Mouse (Mus musculus) common myeloid progenitor, adult 5-6 weeks (primary cell): ENCODE measurements around the gene E2f7. TPM values are rescaled to one million over a fixed set of nuclear protein-coding genes. Genes with fewer than 3 reads are reported as not detected.
A peak's percentile ranks its signal among the peaks of the same experiment; 100 is the strongest.

Experiments used
- ATAC-seq: replicated peaks from 2 replicates; pipeline ENCODE4 v1.8.0; 2016; ENCODE audit warnings: low read depth, mild to moderate bottlenecking, moderate TSS enrichment, inconsistent platforms; ENCODE audit not compliant: poor library complexity, severe bottlenecking
- total RNA-seq: library from RNA; stranded (forward); fragments of 200-1000, 187-1606 nt; gene quantifications from 2 replicates; pipeline ENCODE4 v1.2.3, GENCODE M21; 2017

Gene E2f7
- total RNA-seq, 1 experiment from 2014 or later, result 14.0 TPM

- no peak for ATAC-seq
These were observed 24.3 kb downstream of the E2f7 start for GRCm38 (mm10) chr10:110769538-110769937.

GRCm38 (mm10) chr10:110773201-110773600 is 28.0 kb downstream of the E2f7 start:
- ATAC-seq, result no peak

- ATAC-seq, result no peak
These were observed 28.6 kb downstream of the E2f7 start for GRCm38 (mm10) chr10:110773878-110774277.

- ATAC-seq, result no peak
These were observed 36.5 kb downstream of the E2f7 start for GRCm38 (mm10) chr10:110781772-110782171.

DNA sequence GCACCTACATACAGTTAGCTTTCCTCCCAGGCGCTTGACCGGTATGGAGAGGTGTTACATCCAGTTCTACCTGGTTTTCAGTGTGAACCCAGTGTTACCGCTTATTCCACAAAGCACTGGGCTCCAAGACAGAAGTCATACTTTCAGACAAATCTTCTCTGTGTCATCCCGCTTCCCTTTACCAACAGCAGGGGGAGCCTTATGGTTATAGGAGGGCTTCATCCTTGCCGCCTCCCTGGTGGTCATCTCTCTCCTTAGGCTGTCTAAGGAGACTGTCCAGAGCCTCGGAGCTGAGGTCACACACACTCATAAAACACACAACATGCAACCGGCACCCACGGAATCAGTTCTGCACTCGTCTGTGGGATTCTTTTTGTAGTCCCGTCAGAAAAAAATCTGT is 37.4 kb downstream of the E2f7 start:
- ATAC-seq, result 0 out of 2 replicates have a peak, but pooled peaks have one; percentile 42

- peak; percentile 63 for ATAC-seq
These were observed 43.0 kb downstream of the E2f7 start for GRCm38 (mm10) chr10:110788049-110788752.

DNA sequence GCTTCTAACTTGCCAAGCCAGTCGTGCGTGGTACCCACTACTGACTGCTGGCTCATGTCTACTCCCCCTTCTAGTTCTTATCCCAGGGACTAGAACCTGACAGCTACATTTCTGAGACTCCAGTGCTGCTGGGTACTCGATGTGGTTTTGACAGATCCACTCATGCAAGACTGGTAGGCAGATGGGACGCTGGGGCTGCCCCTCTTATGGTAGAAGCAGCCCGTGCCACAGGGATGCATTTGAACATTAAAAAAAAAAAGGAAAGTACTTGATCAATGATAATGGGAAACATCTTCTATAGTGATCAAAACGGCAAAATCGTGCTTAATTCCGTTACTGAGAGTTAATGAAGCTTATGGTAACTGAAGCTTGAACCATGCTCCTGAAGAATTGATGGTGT is 44.4 kb downstream of the E2f7 start:
- ATAC-seq, result no peak

DNA sequence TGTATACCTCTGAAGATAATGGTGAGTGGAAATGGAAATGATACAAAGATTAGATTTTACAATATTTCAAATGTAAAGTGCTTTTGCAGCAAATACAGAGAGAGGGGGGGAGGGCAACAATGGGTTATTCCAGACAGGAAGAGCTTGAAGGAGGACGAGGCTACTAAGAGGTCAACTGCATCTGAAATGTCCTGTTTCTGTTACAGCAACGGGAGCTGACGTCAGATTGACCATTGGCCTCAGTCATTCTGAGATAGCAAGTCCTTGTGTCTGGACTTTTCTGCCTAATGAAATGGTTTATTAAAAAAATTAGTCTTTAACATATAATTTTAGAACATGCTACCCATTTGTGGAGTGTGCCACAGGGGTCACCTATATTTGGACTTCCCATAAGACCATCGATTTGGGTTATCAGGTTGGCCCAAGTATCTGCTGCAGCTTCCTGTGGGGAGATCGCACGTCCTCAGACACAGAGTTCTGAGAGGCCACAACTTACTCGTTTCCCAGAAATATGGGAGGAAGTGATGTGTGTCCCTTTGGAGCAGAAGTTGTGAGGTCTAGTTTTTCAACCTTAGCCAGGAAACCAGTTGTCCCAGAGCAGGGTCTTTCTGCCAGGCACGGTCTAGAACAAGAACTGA is 48.0 kb downstream of the E2f7 start:
- ATAC-seq, result peak; percentile 29; the same call in 1 of the 2 replicates

GRCm38 (mm10) chr10:110794564-110795205 is 49.4 kb downstream of the E2f7 start:
- peak; percentile 88 for ATAC-seq

- ATAC-seq, result no peak
These were observed 50.1 kb downstream of the E2f7 start for GRCm38 (mm10) chr10:110795206-110795796.

GRCm38 (mm10) chr10:110801296-110801695 is 56.1 kb downstream of the E2f7 start:
- no peak for ATAC-seq

DNA sequence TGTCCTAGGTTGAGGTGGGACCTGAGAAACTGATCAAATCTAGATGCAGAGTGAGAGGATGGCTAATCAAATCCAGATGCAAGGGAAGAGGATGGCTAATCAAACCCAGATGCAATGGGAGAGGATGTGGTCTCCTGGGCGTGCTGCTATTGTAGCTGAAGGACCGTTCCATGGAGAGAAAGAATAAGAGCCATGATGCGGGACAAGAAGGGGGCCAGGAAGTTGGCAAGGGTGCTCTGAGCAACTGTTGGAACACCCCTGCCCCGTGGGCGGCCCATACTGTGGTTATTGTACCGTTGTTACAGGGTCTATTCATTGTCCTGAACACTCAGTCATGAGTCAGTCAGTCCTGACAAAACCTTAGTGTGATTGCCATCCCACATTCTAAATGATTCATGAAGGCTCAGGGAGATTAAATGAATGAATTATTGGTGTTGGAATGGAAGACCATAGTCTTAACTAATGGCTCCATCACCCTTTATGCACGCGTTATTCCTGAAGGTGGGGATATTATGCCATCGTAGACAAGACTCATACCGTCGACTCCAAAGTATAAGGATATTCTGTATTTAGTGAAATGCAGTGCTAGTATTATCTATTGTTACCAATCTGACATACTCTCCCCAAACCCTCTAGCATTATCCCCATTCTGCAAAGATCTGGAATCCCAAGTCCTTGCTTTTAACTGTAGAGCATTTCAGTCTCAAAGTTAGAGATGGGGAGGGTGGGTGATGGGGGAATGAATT is 59.2 kb downstream of the E2f7 start:
- no peak for ATAC-seq

GRCm38 (mm10) chr10:110805025-110805740 is 59.9 kb downstream of the E2f7 start:
- ATAC-seq, result peak; percentile 82

DNA sequence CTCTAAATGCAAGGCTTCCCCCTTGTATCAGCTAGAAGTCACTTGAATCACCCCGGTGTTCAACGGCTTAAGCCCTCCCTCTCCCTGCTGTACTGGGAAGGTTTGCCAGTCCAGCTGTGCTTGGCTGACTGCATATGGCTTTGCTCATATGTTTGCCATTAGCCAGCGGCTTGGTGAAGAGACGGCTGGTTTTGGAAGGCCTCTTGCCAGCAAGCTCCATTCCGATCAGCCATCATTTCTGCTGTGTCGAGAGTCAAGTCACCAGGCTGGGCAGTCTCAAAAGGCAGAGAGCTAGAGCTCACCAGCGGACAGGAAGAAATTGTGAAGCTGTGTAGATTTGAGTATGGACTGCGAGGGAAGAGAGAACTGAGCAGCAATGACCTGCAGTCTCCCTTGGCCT is 61.2 kb downstream of the E2f7 start:
- no peak for ATAC-seq

DNA sequence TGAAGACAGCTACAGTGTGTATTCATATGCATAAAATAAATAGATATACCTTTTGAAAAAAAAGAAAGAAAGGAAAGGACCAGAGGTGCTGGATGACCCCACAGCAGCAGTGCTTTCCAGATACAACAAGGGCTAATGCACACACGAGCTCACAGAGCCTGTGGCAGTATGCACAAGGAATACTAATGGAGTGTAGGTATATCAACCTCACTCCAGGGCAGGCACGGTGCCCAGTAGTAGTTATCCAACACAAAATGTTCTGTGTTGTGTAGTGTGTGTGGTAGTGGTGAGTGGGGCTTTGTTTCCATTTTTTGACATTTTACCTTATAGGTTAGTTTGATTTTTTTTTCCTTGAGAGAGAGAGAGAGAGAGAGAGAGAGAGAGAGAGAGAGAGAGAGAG is 65.3 kb downstream of the E2f7 start:
- ATAC-seq, result no peak

DNA sequence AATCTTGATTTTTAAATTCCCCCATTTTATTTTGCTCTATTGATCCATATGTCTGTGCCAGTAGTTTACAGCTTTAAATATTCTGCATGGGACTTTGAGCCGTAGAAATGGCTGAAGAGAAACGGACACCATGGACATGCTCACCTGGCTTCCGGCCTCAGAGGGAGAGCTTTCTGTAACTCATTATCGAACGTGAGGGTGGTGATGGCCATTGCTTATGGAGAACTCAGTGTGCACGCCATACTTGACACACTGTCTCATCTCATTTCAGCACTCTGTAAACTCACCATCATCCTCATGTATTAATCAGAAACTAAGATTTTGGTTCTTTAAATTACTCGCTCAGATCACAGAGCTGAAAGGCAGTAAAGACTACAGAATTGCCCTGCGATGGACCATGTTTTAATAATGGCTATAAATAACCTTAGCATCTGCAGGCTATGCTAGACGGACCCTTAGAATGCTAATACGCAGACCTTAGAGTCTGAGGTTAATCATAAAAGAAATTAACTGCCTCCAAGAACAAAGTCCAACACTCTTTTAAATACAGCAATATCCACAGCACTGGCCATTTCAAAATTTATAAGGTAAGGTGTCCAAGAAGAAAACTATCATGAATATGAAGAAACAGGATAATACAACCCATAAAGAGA is 66.1 kb downstream of the E2f7 start:
- no peak for ATAC-seq

- ATAC-seq, result no peak
These were observed 66.6 kb downstream of the E2f7 start for GRCm38 (mm10) chr10:110811862-110812225.

DNA sequence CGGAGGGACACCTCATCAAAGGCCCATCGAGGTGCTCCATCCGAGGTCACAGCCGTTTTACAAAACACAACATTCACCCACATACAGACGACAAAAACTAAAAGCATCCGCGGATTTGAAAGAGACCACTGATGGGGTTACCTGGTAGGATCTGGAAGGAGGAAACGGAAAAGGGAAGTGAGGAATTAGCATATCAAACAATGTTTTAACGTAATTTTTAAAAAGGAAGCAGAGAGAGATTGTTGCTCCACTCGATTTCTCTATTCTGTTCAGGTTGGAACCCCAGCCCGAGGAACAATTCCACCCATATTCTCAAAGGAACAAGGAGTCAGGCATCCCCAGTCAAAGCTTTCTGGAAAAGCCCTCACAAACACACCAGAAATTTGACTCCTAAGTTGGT is 75.9 kb downstream of the E2f7 start:
- no peak for ATAC-seq

DNA sequence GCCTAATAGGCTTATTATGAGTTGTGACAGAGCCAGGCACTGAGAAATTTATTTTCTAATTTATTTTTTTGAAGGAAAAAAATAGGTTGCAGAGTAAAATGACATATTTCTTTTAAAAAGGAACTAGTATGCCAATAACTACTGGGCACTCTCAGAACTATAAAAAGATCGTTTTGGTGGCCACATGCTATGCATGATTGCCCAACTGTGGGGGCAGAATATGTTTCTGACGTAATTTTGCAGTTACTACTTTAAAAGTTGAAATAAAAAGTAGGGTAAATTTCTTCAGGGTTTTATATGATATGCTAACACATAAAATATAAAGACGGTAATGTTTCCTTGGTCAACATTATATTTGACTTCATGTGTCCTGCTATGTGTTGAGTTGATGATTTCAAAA is 76.5 kb downstream of the E2f7 start:
- ATAC-seq, result no peak
